ENCODE assay signal across 9 mouse cellular contexts in genomic region chr6:49821961-49822870, GRCm38 (mm10). TPM values are rescaled to one million over a fixed set of nuclear protein-coding genes. Genes with fewer than 3 reads are reported as not detected.
DNase-seq lines count a peak whose midpoint lies in the region; ATAC-seq lines count a peak whose summit lies in the region.
"Had no signal": no experiment of that assay in that cellular context is flagged by ENCODE, and none has a peak within 500 bp of the region (broad histone marks: within the 10 kb centered on the region; RNA-seq: fewer than 3 reads in every experiment).

Npy (plus strand) TSS chr6:49822710.

- no peak within 1 kb of the TSS for H3K9ac ChIP-seq in limb, embryonic 11.5 days (ENCODE audit: low read length)
- peak within 1 kb of the TSS; percentile 47; the same call in 1 of the 2 replicates for H3K9ac ChIP-seq in midbrain, embryonic 14.5 days (replicated peaks; ENCODE audit: low read length)

- no peaks in the 10 kb centered on the region for H3K9me3 ChIP-seq in limb, embryonic 11.5 days (ENCODE audit: control insufficient read depth, low read length)
- H3K9me3 ChIP-seq in midbrain, embryonic 14.5 days (ENCODE audit: control insufficient read depth, low read length), result no peaks in the 10 kb centered on the region

- no peak for ATAC-seq in limb, embryonic 11.5 days (ENCODE audit: insufficient number of reproducible peaks, low FRiP score, low TSS enrichment, low read depth)
- ATAC-seq in midbrain, embryonic 14.5 days (ENCODE audit: low FRiP score, low TSS enrichment), result peak; percentile 40
- ATAC-seq: Patski had no signal

- no peaks in the 10 kb centered on the region for H3K36me3 ChIP-seq in limb, embryonic 11.5 days (ENCODE audit: control insufficient read depth, insufficient read depth, low read length)
- H3K36me3 ChIP-seq in midbrain, embryonic 14.5 days (ENCODE audit: control insufficient read depth, insufficient read depth, low read length), result no peaks in the 10 kb centered on the region

- peaks cover 42% of the 10 kb centered on the region for H3K27me3 ChIP-seq in limb, embryonic 11.5 days (ENCODE audit: control insufficient read depth, insufficient read depth, low read length)
- peaks cover 43% of the 10 kb centered on the region for H3K27me3 ChIP-seq in midbrain, embryonic 14.5 days (ENCODE audit: control insufficient read depth, insufficient read depth, low read length)

- peaks cover 3% of the 10 kb centered on the region for H3K4me1 ChIP-seq in brown adipose tissue, adult 24 weeks (ENCODE audit: control insufficient read depth, insufficient read depth, insufficient read length, low read length)
- peaks cover 5% of the 10 kb centered on the region; the same call in 1 of the 2 replicates for H3K4me1 ChIP-seq in limb, embryonic 11.5 days (ENCODE audit: control insufficient read depth, insufficient read depth, low read length)
- peaks cover 11% of the 10 kb centered on the region for H3K4me1 ChIP-seq in midbrain, embryonic 14.5 days (ENCODE audit: control insufficient read depth, insufficient read depth, low read length)

- DNase-seq in layer of hippocampus, adult 11-12 months (ENCODE audit: low spot score), result peak; percentile 10
- DNase-seq in layer of hippocampus, adult 9-10 months (ENCODE audit: low spot score), result no peak
- peak; percentile 10 for DNase-seq in gastrocnemius, postnatal 25 days
- DNase-seq in kidney, adult 11 months, result peak; percentile 9
- peak; percentile 62 for DNase-seq in limb, embryonic 11.5 days (ENCODE audit: low spot score)
- DNase-seq in midbrain, embryonic 14.5 days, result peak; percentile 68
- peak; percentile 38 for DNase-seq in thymus, postnatal 4 days

- peak within 1 kb of the TSS; percentile 31 for H3K4me3 ChIP-seq in brown adipose tissue, adult 24 weeks (ENCODE audit: insufficient read depth, low read depth, low read length)
- H3K4me3 ChIP-seq in limb, embryonic 11.5 days (ENCODE audit: low read depth, low read length), result peak within 1 kb of the TSS; percentile 18
- peak within 1 kb of the TSS; percentile 41 for H3K4me3 ChIP-seq in midbrain, embryonic 14.5 days (replicated peaks; ENCODE audit: low read depth, low read length)

- no peak within 1 kb of the TSS for H3K27ac ChIP-seq in brown adipose tissue, adult 24 weeks (replicated peaks; ENCODE audit: low read depth, low read length)
- H3K27ac ChIP-seq in limb, embryonic 11.5 days (replicated peaks; ENCODE audit: low read depth, low read length), result no peak within 1 kb of the TSS
- no peak within 1 kb of the TSS for H3K27ac ChIP-seq in midbrain, embryonic 14.5 days (replicated peaks; ENCODE audit: low read depth, low read length)

- WGBS in limb, embryonic 11.5 days, result under 1% methylated on average over 65 of the region's 66 CpGs
- WGBS in midbrain, embryonic 14.5 days, result under 1% methylated on average over 66 of the region's 66 CpGs

- peak within 1 kb of the TSS; percentile 48 for H3K4me2 ChIP-seq in limb, embryonic 11.5 days (ENCODE audit: low read depth, severe bottlenecking)
- peak within 1 kb of the TSS; percentile 82 for H3K4me2 ChIP-seq in midbrain, embryonic 14.5 days (ENCODE audit: low read length)

RNA-seq across cellular contexts. Expression of gene Npy, which starts in this region (rescaled TPM):
- polyA plus RNA-seq in brown adipose tissue, adult 24 weeks (2012; ENCODE audit: insufficient read depth, insufficient read length, missing spikeins), result not detected in 2 replicates
- total RNA-seq in gastrocnemius, postnatal 25 days (2021), result not detected
- 0.48 and 0.50 TPM in 2 replicates for polyA plus RNA-seq in limb, embryonic 11.5 days (2014; fragmentation: Nextera tagmentation; extraction: Ambion mirVana)
- 120 and 146 TPM in 2 replicates for polyA plus RNA-seq in midbrain, embryonic 14.5 days (2014; fragmentation: Nextera tagmentation; extraction: Ambion mirVana)
- polyA plus RNA-seq: Patski had no signal

Comparison
In these comparisons a context has a peak if more than half of its experiments do, and no peak if none do; other contexts are left out.
1. RNA of gene Npy (polyA plus RNA-seq): 120 to 146 TPM in midbrain, embryonic 14.5 days; 0.48 to 0.50 TPM in limb, embryonic 11.5 days and not detected in brown adipose tissue, adult 24 weeks; every median in the first group is over 10 times any median in the second.
2. Peak in DNase-seq in gastrocnemius, postnatal 25 days; RNA of the gene not detected or under 1 TPM.
3. Peak in DNase-seq, H3K4me3 ChIP-seq and H3K4me2 ChIP-seq in limb, embryonic 11.5 days; RNA of the gene not detected or under 1 TPM.
4. Peak in every context shown above with its lines, with median percentiles within 50 percentile points of each other: H3K4me3 ChIP-seq.